Mouse (Mus musculus) ovary, postnatal 10 days (tissue): ENCODE results near the gene Ttll11.

Experiments used
- DNase-seq: peaks from one replicate; pipeline ENCODE4 v3.0.0; 2022; ENCODE audit warnings: low spot score

Ttll11 gene

DNA sequence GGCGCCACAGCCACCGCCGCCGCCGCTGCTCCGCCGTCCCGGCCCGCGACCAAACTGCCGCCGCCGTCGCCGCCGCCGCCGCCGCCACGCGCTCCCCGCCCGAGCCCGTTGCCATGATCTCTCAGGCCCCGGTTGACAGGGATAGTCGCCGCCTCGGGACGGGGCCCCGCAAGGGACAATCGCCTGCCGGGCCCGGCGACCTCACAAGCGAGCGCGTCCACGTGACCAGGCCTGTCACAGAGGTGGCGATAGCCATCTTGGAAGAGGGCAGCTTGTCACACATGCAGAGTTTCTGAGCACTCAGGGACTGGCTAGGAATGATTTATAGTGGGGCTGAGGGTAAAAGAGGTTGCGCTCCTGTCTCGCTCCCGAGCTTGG is at the start of gene Ttll11:
Gene Ttll11 (minus strand): TSS at position 270 of the 378 bp plus-strand sequence.
- DNase-seq, result peak; percentile 69

DNA sequence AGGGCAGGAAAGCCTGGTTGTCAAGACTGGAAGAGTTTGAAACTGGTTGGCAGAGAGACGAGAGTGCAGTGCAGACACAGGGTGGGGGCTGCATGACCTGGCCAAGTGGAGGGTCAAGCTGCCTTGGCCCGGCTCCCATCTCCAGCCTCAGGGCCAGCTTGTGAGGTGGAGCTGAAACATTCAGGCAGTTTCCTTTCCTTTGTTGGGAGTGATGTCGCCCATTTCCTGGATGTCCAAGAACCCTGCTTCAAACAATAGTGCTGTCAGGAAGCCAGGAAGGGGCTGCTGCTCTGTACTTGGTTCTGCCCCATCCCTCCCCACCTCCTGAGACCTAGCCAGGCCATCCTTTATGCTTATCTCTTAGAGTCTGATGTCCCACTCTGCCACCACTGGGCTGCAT is 43.6 kb upstream of the Ttll11 start:
- no peak for DNase-seq

DNA sequence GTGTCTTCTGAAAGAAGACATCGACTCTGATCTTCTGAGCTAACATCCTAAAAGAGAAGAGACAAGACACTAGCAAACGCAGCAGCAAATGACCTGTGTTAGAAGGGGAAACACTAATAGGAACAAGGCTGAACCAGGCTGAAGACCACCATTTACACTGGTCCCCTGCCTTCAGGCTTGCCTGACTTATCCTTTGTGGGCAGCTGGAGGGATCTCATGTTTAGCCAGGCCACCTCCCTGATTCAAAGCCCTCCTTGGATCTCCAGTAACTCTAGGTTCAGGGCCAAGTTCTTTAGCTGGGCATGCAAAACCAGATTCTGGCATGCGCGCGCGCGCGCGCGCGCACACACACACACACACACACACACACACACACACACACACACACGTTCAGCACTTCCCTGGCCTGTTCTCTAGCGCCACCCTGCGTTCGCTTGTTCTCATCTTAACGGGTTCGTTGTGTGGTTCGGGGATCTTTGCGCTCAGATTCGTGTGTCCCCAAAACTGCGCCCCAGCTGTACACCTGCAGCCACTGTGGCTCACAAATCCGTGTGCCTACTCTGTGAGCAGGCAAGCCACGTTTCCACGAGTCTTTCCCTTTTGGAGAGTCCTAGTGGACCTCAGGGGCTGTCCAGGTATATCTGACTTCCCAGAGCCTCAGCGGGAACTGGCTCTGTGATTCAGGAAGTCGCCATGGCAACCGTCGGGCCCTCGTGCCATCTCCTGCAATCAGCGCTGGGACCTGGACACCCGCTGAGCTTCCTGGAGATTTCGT is 41.9 kb upstream of the Ttll11 start:
- DNase-seq, result peak; percentile 50

DNA sequence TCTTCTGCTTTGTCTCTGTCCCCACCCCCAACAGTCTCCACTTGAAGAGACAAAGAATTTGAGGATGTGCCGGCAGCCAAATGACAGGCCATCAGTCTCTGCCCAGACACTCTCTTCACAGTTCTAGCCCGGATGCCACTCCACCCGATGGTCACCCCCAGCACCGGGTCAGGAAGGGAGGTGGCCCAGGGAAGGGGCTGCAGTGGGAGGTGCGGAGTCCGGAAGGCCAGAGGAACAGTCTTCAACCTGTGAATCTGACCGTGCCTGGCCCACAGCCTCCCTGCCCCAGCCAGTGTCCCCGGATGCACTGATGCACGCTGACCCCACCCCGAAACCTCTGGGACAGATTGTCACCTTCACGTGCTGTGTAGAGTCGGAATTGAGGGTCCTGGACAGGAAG is 33.3 kb upstream of the Ttll11 start:
- no peak for DNase-seq

DNA sequence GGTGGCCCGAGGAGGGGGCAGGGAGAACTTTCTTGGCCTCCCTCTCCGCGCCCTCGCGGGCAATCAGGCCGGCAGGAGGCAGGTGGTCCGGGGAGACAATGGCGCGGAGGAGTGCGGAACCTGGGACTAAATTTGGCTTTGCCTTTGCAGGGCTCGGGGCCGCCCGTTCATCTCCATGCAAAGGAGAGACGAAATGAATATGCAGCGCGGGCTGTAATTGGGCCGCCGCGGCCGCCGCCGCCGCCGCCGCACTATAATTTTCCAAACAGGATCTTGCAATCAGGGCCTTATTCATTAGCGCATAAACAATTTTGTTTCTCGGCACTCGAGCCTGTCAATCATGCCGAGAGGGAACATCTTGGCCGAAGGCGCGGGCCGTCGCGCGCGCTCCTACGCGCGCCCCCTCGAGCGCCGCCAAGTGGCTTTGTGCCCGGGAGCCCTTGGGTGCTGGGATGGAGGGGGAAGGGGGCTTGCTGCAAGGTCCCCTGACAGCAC is 31.7 kb upstream of the Ttll11 start:
- no peak for DNase-seq

DNA sequence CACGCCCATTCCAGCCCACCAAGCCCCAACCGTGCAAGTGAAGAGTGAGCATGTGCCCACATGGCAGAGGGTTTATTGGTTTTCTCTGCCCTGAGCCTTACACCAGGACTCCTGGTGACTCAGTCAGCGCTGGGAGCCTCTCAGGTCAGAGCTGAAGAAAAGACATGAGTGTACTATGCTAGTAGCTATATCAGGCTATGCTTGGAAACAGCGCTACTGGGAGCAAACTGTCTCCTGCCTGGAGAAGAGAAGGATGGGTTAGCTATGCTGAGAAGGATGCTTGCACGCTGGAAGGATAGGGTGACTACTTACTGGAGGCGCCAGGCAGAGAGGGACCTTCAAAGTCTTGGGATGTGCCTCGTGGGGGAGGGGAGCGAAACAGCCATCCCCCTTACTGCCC is 30.9 kb upstream of the Ttll11 start:
- no peak for DNase-seq

DNA sequence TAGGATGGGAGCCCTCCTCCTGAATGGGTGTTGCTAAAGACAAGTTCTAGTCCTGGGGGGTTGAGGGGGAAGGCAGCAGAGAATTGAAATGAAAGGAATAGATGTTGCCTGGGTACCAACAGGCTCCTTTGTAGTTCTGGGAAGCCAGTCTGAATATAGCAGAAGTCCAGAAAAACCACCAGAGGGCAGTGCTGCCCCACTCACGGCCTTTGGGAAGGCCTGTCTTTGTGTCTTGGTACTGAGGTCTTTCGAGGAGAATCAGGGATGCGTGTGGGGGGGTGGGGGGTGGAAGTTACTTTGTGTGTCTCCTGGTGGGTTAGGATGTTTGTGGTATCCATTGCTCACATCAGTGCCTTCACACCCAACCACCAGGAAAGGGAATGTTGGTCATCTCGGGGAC is 29.7 kb upstream of the Ttll11 start:
- no peak for DNase-seq

DNA sequence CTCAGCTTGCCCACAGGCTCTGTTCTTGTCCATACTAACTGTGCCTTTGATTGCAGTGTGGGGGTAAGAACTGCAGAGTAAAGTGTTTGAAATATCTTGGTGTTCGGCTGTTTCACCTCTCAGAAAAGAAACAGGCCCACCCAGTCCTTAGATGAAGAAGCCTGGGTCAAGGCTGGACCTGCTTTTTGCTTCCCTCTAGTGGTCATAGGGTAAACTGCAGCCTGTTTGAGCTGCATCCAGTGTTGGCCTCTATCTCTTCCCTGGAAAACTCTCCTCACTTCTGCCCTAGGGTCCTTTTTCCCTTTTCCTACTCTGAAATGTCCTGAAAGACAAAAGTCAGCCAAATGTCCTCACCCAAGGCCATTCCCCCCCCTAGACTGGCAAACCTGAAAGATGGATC is 28.4 kb upstream of the Ttll11 start:
- no peak for DNase-seq

DNA sequence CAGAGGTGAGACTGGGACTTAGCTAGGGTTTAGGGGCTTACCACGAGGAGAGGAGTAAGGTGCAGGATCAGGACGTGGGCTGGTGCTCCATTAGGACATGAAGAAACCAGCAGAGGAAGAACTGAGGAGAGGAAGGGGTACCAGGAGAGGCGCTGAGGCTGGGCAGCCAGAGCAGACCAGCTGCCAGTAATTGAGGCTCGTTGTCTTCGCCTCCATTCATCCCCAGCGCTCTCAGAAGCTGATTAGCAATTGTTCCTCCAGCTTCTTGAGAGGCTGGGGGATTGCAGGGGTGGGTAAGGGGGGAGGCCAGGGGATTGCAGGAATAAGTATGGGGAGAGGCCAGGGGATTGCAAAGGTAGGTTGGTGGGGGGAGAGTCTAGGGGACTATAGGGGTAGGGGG is 22.5 kb upstream of the Ttll11 start:
- no peak for DNase-seq

DNA sequence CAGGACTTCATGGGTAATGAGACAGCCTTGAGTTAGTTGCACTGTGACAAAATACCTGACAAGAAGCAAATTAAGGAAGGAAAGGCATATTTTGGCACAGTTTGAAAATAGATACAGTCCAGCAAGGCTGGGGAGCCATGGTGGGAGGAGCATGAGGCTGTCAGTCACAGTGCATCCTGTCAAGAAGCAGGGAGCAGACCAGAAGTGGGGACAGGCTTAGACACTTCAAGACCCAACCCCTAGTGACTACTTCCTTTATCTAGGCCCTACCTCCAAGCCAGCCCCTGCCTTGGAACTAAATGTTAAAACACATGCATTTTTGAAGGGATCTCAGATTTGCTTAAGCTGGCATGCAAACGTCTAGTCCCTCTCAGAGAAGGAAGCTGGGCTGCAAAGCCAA is 20.7 kb upstream of the Ttll11 start:
- DNase-seq, result no peak

DNA sequence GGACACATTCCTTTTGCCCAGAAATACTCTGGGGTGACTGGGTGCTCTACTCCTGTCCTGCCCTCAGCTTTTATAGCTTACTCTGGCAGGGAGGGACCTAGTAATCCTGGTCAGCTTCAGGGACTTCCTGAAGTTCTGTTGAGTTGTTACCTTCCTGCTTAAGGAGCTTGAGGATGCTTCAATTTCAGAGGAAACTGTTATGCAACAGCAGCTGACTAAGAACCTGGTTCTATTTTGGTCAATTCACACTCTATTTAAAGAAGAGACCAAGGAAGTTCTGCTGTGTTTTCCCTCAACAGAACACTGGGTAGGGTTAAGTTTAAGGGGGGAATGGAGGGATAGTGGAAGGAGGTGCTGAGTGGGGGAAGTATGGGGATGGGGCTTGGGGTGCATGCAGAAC is 19.5 kb upstream of the Ttll11 start:
- no peak for DNase-seq

DNA sequence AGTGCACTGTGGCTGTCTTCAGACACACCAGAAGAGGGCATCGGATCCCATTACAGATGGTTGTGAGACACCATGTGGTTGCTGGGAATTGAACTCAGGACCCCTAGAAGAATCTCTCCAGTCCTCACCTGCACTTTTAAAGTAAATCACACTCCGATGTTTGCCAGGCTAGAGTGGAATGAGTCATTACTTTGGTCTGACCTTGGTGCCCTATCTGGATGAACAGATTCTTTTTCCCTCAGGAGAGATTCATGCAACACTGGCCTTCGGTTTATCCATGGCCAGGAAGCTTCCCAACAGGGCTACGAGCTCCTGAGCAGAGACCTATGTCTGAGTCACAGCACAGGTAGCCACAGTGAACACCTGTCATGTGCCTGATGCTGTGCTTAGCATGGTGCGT is 18.7 kb upstream of the Ttll11 start:
- DNase-seq, result no peak

DNA sequence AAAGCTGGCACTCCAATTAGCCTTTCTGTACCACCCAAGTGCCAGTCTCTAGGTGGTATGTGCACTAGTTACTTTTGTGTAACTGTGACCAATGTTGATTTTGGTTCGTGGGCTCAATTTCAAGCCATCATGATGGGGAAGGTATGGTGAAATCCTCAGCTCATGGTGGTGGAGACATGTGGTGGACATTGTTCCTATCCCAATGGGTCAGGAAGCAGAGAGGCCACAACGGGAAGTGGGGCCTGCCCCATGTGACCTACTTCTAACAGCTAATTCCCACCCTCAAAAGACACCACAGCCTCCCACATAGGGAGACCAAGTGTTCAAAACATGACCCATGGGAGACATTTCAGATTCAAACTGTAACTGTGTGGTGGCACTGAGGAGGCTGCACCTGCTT is 17.0 kb upstream of the Ttll11 start:
- DNase-seq, result no peak

DNA sequence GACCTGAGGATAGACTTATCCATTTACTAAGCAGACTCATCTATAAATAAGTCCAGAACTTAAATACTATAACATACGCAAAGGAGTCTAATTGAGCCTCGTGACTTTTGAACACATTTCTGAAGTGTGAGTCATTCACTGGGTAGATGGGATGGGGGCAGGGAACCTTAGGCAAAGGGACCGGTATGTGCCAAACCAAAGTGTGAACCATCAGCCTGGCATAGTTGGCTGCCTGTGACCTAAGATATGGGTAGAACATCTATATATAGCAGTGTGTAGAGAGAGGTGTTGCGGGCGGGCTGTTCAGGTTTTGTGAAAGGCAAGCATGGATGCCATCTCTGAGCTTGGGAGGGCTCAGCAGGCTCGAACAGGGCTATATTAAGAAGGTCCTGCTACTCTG is 14.6 kb upstream of the Ttll11 start:
- DNase-seq, result no peak

DNA sequence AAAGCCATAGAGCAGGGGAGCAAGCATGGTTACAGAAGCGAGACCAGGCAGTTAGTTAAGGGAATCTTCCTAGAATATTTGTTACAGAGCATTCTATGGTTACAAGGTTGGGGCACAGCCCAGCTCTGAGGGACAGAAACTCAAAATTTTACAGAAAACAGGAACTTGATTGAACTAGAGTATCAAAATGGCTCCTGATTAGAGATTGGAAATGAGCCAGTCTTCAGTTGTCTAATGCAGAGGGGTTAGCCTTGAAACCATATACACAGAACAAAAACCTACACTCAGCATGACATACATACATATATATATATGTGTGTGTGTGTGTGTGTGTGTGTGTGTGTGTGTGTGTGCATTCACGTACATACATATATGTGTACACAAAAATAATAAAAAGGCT is 13.8 kb upstream of the Ttll11 start:
- DNase-seq, result no peak

DNA sequence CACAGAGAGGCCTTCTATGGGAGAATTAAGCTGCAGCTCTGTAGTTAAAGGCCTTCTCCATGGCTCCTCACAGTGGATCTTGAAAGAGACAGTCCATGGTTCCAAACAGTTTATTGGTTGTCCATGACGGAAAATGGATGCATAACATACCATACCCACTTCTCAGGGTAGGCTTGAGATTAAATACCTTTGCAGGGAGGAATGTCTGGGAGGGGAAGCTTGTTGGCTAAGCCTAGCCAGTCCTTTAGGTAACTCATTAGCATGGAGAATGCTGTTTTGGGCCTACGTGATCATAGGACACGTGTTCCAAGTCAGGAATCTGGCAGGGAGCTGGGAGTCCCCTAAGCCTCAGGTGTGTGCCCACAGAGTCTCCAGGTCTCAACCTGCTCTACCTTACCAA is 12.5 kb upstream of the Ttll11 start:
- DNase-seq, result no peak

DNA sequence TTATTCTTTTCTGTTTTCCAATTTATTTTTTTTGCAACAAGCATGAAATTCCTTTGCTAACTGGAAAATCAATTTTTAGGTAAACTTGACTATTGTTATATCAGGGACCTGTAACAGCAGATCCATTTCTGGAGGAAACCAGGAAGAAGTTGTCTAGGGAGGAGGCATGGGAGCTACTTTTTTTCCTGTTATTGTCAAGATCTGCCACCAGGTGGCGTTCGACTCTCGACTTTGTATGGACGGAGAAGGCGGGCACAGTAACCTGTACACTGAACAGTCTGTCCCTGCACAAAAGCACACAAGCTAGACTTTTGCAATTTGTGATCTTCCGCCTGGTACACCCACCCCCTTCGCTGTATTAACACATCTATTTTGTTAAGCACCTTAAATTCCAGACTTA is 4.2 kb upstream of the Ttll11 start:
- DNase-seq, result peak; percentile 12

DNA sequence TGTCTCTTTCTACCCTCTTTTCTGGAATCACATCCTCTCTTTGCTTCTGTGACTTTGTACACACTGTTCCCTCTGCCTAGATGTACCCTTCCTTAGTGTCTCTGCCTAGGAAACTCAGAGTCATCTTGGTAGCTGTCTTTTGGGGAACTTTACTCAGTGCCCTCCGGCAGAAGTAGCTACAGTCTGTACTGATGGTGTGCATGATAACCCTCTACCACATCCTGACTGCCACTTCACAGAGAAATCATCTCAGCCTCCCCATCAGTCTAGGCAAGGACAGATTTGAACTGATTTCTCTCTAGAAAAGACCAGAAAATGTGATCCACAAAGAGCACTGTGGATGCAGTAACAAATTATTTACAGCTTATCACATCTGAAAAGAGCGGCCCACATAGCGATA is 2.2 kb upstream of the Ttll11 start:
- no peak for DNase-seq

DNA sequence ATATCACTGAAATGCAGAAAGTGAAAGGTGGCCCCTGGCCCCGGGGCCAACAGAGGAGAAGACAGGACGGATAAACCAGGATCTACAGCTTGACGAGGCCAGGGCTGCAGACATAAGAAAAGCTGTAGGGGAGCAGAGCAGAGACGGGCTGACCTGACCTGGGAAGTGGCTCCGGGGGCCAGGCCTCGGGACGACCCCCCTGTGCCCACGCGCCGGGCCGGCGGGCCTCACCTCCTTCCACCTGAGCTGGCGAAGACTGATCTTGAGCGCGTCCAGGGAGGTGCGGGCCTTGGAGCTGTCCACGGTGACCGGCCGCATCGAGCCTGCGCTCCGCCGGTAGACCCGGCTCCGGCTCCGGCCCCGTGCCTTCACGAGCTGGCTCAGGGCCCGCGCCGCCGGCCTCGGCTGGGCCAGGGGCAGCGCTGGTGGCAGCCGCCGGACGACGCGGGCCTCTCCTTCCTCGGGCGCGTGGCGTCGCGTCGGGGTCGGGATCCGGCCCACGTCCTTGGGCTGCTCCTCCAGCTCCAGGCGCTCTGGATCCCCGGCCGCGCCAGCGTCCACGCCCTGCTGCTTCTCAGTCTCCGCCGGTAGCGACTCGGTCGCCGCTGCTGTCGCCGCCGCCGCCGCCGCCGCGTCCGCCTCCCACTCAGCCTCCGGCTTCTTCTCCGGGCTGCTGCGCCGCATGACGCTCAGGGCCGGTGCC is 621 bp downstream of the Ttll11 start:
- peak; percentile 21 for DNase-seq

DNA sequence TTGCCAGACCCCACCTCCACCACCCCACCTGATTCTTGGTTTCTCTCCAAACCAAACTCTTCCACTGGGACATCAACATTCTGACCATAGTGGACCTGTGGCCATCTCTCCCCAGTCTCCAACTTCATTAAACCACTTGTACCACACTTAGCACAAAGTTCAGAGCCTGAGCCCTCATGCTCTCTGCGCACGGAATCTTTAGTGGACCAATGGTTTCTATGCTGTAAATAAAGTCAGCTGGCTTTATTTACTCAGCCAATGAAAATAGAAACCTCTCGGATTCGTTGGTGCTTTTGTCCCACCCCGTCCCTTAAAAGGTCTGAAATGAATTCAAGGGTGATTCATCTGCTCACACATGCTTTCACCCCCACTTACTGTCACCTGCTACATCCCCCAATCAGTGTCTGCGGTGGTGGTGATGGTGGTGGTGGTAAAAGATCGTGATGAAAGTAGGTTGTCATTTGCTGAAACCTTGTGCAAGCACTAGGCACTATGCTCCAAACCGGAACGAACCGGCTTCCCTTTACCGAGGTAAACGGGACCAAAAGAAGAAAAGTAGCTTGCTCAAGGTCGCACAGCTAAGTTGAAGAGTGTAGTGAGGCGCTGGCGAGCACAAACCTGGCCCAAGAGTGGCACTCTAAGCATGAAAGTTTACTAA is 1.3 kb downstream of the Ttll11 start:
- no peak for DNase-seq

DNA sequence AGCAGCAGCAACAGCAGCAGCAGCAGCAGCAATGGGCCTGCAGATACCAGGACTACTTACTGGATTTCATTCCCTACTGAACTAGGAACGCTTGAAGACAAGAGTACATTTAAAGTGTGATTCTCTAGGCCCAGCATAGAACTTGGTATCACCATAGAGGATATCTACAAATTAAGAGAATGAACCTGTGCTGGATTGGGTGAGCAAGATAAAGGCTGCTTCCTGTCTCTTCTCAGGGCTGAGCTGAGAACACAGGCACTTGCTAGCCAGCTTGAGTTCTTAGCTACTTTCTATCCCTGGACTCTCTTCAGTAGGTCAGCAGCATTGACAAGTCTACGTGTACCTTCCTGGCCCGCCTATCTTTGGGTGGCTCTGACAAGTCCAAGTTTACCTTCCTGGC is 2.0 kb downstream of the Ttll11 start:
- DNase-seq, result no peak

DNA sequence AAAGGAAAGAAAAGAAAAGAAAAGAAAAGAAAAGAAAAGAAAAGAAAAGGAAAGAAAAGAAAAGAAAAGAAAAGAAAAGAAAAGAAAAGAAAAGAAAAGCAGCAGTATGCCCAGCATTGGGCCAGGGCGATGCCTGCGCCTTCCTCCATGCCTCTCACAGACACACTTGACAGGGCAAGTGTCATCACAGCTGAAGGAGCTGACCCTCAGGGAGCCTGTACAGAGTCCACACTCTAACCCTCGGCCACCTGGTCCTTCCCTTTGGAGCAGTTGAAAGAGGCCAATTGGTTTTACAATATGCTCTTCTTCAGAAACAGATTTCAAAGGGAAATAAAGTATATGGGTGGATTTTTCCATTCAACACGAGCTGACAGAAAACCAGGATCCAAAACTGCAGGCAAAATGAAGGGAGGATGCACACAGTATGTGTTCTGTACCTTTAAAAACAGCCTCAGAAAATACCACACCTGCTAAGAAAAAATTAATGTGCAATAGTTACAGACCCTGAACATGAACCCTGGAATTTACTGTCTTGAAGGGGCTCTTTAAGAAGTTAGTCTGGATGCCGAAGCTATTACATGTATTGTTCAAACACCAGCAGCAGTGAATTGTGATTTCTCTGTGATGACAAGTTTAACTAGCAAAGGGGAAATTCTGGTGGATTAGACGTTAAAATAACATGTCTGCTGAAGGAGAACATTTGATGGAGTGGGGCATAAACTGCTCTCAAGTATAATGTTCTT is 7.3 kb downstream of the Ttll11 start:
- DNase-seq, result no peak
